Mouse (Mus musculus) midbrain, postnatal 0 days (tissue): ENCODE results near the gene Fam210b. TPM values are rescaled to one million over a fixed set of nuclear protein-coding genes. Genes with fewer than 3 reads are reported as not detected.
A peak's percentile ranks its signal among the peaks of the same experiment; 100 is the strongest.

Experiments
- ATAC-seq: fragments of 200-750 bp; cut with Nextera tagmentation; 2 replicates; pipeline ENCODE4 v1.8.0; 2017; ENCODE audit warnings: moderate number of reproducible peaks, mild to moderate bottlenecking, moderate TSS enrichment, moderate library complexity; ENCODE audit not compliant: low FRiP score
- DNase-seq: peaks from one replicate; pipeline ENCODE4 v3.0.0-alpha.2; 2015; ENCODE audit warnings: low spot score
- H3K27ac ChIP-seq: fragments of 300-500 bp; sonication (generic); 2 replicates; pipeline ENCODE4 v1.5.1; 2014; ENCODE audit warnings: low read depth, mild to moderate bottlenecking, low read length, mixed read lengths
- H3K27me3 ChIP-seq: fragments of 300-500 bp; sonication (generic); 2 replicates; pipeline ENCODE4 v1.6.1; 2014; ENCODE audit warnings: low read length, control low read depth, mixed read lengths; ENCODE audit not compliant: insufficient read depth
- H3K36me3 ChIP-seq: fragments of 300-500 bp; sonication (generic); 2 replicates; pipeline ENCODE4 v1.6.1; 2014; ENCODE audit warnings: low read length, control low read depth, mixed read lengths; ENCODE audit not compliant: insufficient read depth
- H3K4me1 ChIP-seq: fragments of 300-500 bp; sonication (generic); 2 replicates; pipeline ENCODE4 v1.6.1; 2014; ENCODE audit warnings: mild to moderate bottlenecking, control low read depth, antibody characterized with exemption, low read length, mixed read lengths; ENCODE audit not compliant: insufficient read depth
- H3K4me2 ChIP-seq: fragments of 300-500 bp; sonication (generic); 2 replicates; pipeline ENCODE4 v1.6.1; 2014; ENCODE audit warnings: low read depth, mild to moderate bottlenecking, low read length, mixed read lengths; ENCODE audit not compliant: poor library complexity, severe bottlenecking
- H3K4me3 ChIP-seq: fragments of 300-500 bp; sonication (generic); 2 replicates; pipeline ENCODE4 v1.5.1; 2014; ENCODE audit warnings: low read depth, mild to moderate bottlenecking, low read length, moderate library complexity
- H3K9ac ChIP-seq: fragments of 300-500 bp; sonication (generic); replicated peaks from 2 replicates; pipeline ENCODE4 v1.6.1; 2014; ENCODE audit warnings: mild to moderate bottlenecking, low read length, moderate library complexity, mixed read lengths; ENCODE audit not compliant: poor library complexity, severe bottlenecking
- H3K9me3 ChIP-seq: fragments of 300-500 bp; sonication (generic); 2 replicates; pipeline ENCODE4 v1.6.1; 2016; ENCODE audit warnings: low read length, control low read depth
- CTCF ChIP-seq: IDR thresholded peaks from 2 replicates; pipeline ENCODE4 v1.5.1; 2016; ENCODE audit warnings: antibody characterized with exemption, mild to moderate bottlenecking
- WGBS: fragments of 180-500 bp; shearing (Covaris S2); extraction: QIAGEN DNeasy Blood & Tissue Kit; methylation state at CpG from one replicate; pipeline ENCODE4 v1.1.7; 2014; 5-methylcytosine and 5-hydroxymethylcytosine counted together
- polyA plus RNA-seq: library from polyadenylated mRNA; unstranded; fragments of >200 nt; fragmentation: Nextera tagmentation; extraction: Ambion mirVana; gene quantifications from 2 replicates; pipeline ENCODE4 v1.2.1, GENCODE M21; 2015
- total RNA-seq: library from RNA; depleted of rRNA; stranded (reverse); fragments of >200 nt; gene quantifications from 2 replicates; pipeline ENCODE4 v1.2.3, GENCODE M21; 2014

Fam210b gene
- total and polyA plus RNA-seq, 2 experiments from 2014 or later: 10.2 to 21.1 TPM

DNA sequence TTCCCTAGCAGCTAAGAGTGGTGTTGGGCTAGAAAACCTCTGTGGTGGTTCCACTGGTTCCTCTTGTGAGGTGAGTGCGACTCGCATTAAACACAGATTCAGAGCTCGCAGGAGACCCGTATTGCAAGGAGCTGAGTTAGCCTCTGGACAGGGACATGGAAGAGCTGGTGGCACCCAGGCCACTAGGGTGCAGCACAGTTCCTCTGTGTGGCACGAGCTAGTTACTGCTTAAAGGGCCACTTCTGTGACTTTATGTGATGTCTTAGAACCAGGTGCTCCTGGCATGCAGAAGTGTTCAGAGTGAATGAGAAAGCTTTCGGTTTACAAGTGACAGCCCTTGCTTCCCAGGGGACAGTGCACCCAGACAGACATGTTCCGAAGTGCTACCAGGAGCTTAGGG lies 33.0 kb downstream of the Fam210b start:
- ATAC-seq (no peak), DNase-seq (peak; percentile 35)
- 73% methylated on average over 7 of the region's 7 CpGs for WGBS
- Histone ChIP-seq H3K4me1 (no peaks in the 10 kb centered on the region), H3K4me3 (no peak overlapping the region), H3K36me3 (peaks cover 78% of the 10 kb centered on the region), H3K4me2 (no peak overlapping the region), H3K9ac (no peak overlapping the region), H3K9me3 (no peaks in the 10 kb centered on the region), H3K27me3 (no peaks in the 10 kb centered on the region), H3K27ac (no peak overlapping the region)
- TF ChIP-seq CTCF: peak; percentile 64

DNA sequence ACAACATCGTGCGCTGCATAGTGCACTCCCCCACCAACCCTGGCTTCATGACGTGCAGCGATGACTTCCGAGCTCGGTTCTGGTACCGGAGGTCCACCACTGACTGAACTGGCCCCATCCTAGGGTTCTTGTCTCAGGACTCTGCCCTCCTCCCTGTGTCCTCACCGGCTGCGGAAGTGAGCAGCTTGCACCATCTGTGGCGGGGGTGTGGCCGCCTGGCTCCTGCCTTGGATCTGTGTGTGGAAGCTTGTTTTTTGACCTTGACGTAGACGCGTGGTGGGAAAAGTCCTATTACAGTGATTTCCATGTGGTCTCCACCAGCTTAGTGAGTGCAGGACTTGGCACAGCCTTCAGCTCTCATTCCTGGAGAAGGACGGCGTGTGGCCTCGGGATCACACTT lies 35.1 kb downstream of the Fam210b start:
- whole genome bisulfite sequencing: 95% methylated on average over 17 of the region's 17 CpGs
- no peak for ATAC-seq
- DNase-seq: no peak

DNA sequence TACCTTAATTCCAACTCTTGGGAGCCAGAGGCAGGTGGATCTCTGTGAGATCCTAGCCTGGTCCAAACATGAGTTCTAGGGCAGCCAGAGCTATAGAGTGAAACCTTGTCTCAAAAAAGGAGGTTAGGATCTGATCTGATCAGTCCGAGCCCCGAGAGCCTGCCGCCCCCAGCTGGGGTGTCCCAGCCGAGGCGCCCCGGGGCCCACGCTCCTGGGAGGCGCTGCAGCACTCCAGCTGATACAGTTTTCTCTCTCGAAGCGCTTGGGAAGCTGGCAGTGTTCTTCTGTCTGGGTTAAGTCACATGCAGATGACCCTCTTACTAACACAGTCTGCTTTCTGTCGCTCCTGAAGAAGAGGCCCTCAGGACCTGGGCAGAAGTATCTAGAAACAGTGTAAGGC lies 36.0 kb downstream of the Fam210b start:
- Histone ChIP-seq H3K9ac (no peak overlapping the region), H3K4me1 (no peaks in the 10 kb centered on the region), H3K36me3 (peaks cover 56% of the 10 kb centered on the region), H3K27ac (no peak overlapping the region), H3K4me2 (no peak overlapping the region), H3K9me3 (no peaks in the 10 kb centered on the region), H3K4me3 (no peak overlapping the region), H3K27me3 (no peaks in the 10 kb centered on the region)
- ATAC-seq: no peak
- DNase-seq: no peak
- 96% methylated on average over 11 of the region's 11 CpGs for WGBS
- no peak for TF ChIP-seq CTCF

More for the DNA sequence above, 35.1 kb downstream of the Fam210b start:
- no peaks in the 10 kb centered on the region for H3K9me3 ChIP-seq
- H3K9ac ChIP-seq: no peak overlapping the region
- H3K27ac ChIP-seq: no peak overlapping the region
- H3K4me1 ChIP-seq: no peaks in the 10 kb centered on the region
- H3K27me3 ChIP-seq: no peaks in the 10 kb centered on the region
- no peak overlapping the region for H3K4me3 ChIP-seq
- H3K36me3 ChIP-seq: peaks cover 64% of the 10 kb centered on the region
- H3K4me2 ChIP-seq: no peak overlapping the region
- no peak for TF ChIP-seq CTCF

DNA sequence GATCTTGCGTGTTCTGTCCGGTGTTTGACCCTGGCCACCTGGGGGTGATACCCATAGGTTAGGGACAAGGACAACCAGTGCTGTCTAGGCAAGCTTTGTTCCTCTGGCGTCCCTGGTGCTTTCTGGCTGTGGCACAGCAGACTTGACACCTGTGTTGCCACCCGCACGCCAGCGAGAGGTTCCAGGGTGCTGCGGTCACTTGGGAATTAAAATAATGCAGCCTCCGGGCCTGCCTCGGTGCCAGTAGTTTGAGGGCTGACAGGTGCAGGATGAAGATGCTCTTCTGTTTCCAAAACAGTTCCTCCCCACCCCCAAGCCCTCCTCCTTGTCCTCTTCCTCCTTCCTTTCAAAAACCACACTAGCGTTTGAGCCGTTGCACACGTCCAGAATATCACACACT lies 36.5 kb downstream of the Fam210b start:
- Histone ChIP-seq H3K36me3 (peaks cover 52% of the 10 kb centered on the region), H3K9me3 (no peaks in the 10 kb centered on the region), H3K27ac (no peak overlapping the region), H3K4me3 (no peak overlapping the region), H3K27me3 (no peaks in the 10 kb centered on the region), H3K4me1 (no peaks in the 10 kb centered on the region), H3K9ac (no peak overlapping the region), H3K4me2 (no peak overlapping the region)
- no peak for TF ChIP-seq CTCF
- 89% methylated on average over 12 of the region's 12 CpGs for WGBS
- no peak for ATAC-seq
- DNase-seq: no peak

DNA sequence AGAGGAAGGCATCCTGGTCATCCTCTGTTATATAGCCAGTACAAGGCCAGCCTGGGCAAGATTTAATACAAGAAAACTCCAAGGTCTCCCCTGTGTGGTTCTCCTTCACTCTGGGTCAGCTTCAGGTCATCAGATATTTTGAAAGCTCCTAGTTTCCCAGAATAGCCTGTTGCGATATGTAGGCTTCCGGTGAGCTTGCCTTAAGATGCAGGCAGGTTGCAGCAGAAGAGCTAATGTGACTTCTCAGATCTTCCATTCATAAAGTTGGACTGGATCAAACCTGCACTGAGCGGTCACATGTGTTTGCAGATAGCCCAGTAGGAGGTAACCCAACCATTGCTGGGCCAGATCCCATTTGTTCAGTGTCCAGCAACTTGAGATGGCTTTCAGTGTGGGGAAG lies 39.4 kb downstream of the Fam210b start:
- Histone ChIP-seq H3K9ac (no peak overlapping the region), H3K4me3 (no peak overlapping the region), H3K36me3 (peaks cover 32% of the 10 kb centered on the region), H3K4me2 (no peak overlapping the region), H3K9me3 (no peaks in the 10 kb centered on the region), H3K4me1 (no peaks in the 10 kb centered on the region), H3K27ac (no peak overlapping the region), H3K27me3 (no peaks in the 10 kb centered on the region)
- DNase-seq (no peak), ATAC-seq (no peak)
- WGBS: 89% methylated on average over 3 of the region's 3 CpGs
- TF ChIP-seq CTCF: no peak

DNA sequence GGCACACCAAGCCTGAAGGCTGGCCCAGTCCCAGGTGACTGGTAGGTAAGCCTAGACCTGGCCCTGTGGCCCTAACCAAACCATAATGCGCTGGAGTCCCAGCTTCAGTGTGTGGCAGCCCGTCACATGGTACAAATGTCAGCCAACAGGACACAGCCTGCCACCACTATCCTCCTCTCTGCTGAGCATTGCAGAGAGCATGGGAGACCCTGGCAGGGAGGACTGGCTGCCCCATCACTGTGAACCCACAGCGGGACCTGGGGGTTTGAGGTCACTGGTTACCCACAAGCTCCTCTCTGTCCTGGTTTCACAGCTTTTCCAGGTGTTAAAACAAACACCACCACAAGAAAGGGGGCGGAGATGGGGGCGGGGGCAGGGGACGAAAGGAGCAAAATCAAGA lies 45.0 kb downstream of the Fam210b start:
- no peak overlapping the region for H3K4me3 ChIP-seq
- 54% methylated on average over 6 of the region's 6 CpGs for WGBS
- no peak for ATAC-seq

More for the DNA sequence above, 45.0 kb downstream of the Fam210b start:
- H3K9ac ChIP-seq: no peak overlapping the region
- no peak for DNase-seq
- no peaks in the 10 kb centered on the region for H3K4me1 ChIP-seq
- no peaks in the 10 kb centered on the region for H3K36me3 ChIP-seq
- TF ChIP-seq CTCF: no peak
- H3K9me3 ChIP-seq: no peaks in the 10 kb centered on the region
- no peak overlapping the region for H3K27ac ChIP-seq
- H3K4me2 ChIP-seq: no peak overlapping the region
- H3K27me3 ChIP-seq: no peaks in the 10 kb centered on the region
